Mouse (Mus musculus) ZHBTc4 (cell line): ENCODE measurements around the gene Mettl7a3.

ENCODE experiments used
- DNase-seq: peaks from one replicate; pipeline ENCODE4 v3.0.0-alpha.2; 2011; ENCODE audit warnings: low read depth, low spot score

The Mettl7a3 gene

GRCm38 (mm10) chr15:100387544-100388223, 53.0 kb downstream of the Mettl7a3 start:
- DNase-seq, result no peak

GRCm38 (mm10) chr15:100388224-100388835, 53.6 kb downstream of the Mettl7a3 start:
- no peak for DNase-seq

GRCm38 (mm10) chr15:100388886-100389285, 54.2 kb downstream of the Mettl7a3 start:
- no peak for DNase-seq
